Mouse (Mus musculus) embryonic facial prominence, embryonic 14.5 days (tissue): Measurements from ENCODE around the gene Prdx6b. TPM values are rescaled to one million over a fixed set of nuclear protein-coding genes. Genes with fewer than 3 reads are reported as not detected.

Experiments used
- ATAC-seq: fragments of 200-750 bp; cut with Nextera tagmentation; 2 replicates; pipeline ENCODE4 v1.8.0; 2017; ENCODE audit warnings: low read depth, moderate number of reproducible peaks, moderate TSS enrichment
- DNase-seq: peaks from one replicate; pipeline ENCODE4 v3.0.0-alpha.2; 2015; ENCODE audit warnings: low spot score
- H3K27ac ChIP-seq: fragments of 300-500 bp; sonication (generic); replicated peaks from 2 replicates; pipeline ENCODE4 v1.5.1; 2014; ENCODE audit warnings: low read depth, mild to moderate bottlenecking, low read length, moderate library complexity
- H3K27me3 ChIP-seq: fragments of 300-500 bp; sonication (generic); replicated peaks from 2 replicates; pipeline ENCODE4 v1.6.1; 2014; ENCODE audit warnings: low read length; ENCODE audit not compliant: control insufficient read depth, insufficient read depth
- H3K36me3 ChIP-seq: fragments of 300-500 bp; sonication (generic); 2 replicates; pipeline ENCODE4 v1.6.1; 2014; ENCODE audit warnings: low read length, mixed read lengths; ENCODE audit not compliant: control insufficient read depth, insufficient read depth
- H3K4me1 ChIP-seq: fragments of 300-500 bp; sonication (generic); 2 replicates; pipeline ENCODE4 v1.6.1; 2014; ENCODE audit warnings: antibody characterized with exemption, low read length; ENCODE audit not compliant: control insufficient read depth, insufficient read depth
- H3K4me2 ChIP-seq: fragments of 300-500 bp; sonication (generic); 2 replicates; pipeline ENCODE4 v1.6.1; 2014; ENCODE audit warnings: low read depth, mild to moderate bottlenecking, low read length, moderate library complexity, mixed read lengths
- H3K4me3 ChIP-seq: fragments of 300-500 bp; sonication (generic); 2 replicates; pipeline ENCODE4 v1.5.1; 2014; ENCODE audit warnings: low read depth, mild to moderate bottlenecking, low read length
- H3K9ac ChIP-seq: fragments of 300-500 bp; sonication (generic); 2 replicates; pipeline ENCODE4 v1.6.1; 2014; ENCODE audit warnings: low read depth, mild to moderate bottlenecking, low read length, moderate library complexity, mixed read lengths
- H3K9me3 ChIP-seq: fragments of 300-500 bp; sonication (generic); 2 replicates; pipeline ENCODE4 v1.6.1; 2016; ENCODE audit warnings: low read length; ENCODE audit not compliant: control insufficient read depth
- WGBS: fragments of 180-500 bp; shearing (Covaris S2); extraction: QIAGEN DNeasy Blood & Tissue Kit; methylation state at CpG from one replicate; pipeline ENCODE4 v1.1.7; 2014; 5-methylcytosine and 5-hydroxymethylcytosine counted together
- polyA plus RNA-seq: library from polyadenylated mRNA; unstranded; fragments of >200 nt; fragmentation: Nextera tagmentation; extraction: Ambion mirVana; gene quantifications from 2 replicates; pipeline ENCODE4 v1.2.1, GENCODE M21; 2014

Prdx6b gene
- polyA plus RNA-seq, 1 experiment from 2014 or later, result not detected

DNA sequence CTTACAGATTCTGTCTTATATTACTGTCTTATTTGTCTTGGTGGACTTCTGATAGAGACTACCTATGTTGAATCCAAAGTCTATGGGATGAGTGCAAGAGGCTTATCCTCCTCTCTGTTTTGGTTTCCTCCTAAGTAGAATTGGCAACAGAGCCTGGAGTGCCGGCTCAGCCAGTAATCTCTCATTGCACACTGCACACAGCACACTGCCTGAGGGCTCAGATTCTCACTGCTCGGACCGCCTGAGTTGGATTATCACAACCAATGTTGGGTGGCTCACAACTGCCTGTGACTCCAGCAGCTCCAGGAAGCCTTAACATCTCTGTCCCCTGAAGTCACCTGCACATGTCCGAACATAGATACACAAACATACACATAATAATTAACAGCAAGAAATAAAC, 19.1 kb downstream of the Prdx6b start:
- DNase-seq (no peak), ATAC-seq (no peak)
- Histone ChIP-seq H3K4me1 (peaks cover 8% of the 10 kb centered on the region; the same call in 1 of the 2 replicates), H3K27me3 (no peaks in the 10 kb centered on the region), H3K9me3 (no peaks in the 10 kb centered on the region), H3K9ac (no peak overlapping the region), H3K4me3 (no peak overlapping the region), H3K36me3 (no peaks in the 10 kb centered on the region), H3K27ac (no peak overlapping the region), H3K4me2 (no peak overlapping the region)
- 54% methylated on average over 4 of the region's 4 CpGs for WGBS

DNA sequence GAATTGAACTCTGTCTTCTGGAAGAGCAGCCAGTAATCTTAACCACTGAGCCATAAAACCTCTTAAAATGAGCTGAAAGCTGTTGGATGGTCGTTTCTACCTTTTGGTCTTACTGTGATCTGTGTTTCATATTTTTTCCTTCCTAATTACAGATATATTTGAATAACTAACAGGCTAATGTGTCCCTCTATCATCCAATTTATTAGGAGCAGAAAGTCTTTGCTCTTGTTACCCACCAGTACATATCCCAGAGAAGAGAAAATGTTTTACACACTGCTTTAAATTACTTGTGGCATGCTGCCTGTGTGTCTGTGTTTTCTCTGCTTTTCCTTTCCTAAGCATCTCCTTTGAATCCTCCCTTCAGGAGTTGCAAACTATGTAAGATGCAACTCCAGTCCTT, 21.9 kb downstream of the Prdx6b start:
- ATAC-seq, result no peak
- 56% methylated on average over 1 of the region's 1 CpGs for WGBS

DNA sequence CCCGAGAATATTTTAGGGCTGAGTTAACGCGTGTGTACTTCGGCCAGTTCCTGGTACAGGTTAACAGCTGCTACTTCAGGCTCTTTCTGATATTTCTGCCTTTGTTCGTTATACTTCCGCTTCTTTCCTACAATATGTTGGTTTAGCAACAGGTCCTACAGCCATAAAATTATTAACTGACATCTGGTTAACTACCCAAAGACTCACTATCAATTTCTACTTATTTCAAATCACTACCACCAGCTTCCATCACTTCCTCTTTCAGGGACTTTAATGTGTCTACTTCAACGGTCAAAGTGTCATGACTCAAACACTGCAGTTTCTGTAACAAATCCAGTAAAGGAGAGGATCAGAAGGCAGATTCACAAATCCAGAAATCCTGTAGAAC, 22.6 kb downstream of the Prdx6b start:
- no peaks in the 10 kb centered on the region for H3K27me3 ChIP-seq
- peaks cover 14% of the 10 kb centered on the region for H3K36me3 ChIP-seq
- H3K9ac ChIP-seq, result peak overlapping the region; percentile 94
- H3K27ac ChIP-seq, result peak overlapping the region; percentile 90
- H3K4me3 ChIP-seq, result peak overlapping the region; percentile 89
- ATAC-seq (no peak), DNase-seq (no peak)
- H3K4me1 ChIP-seq, result peaks cover 11% of the 10 kb centered on the region; the same call in 1 of the 2 replicates
- H3K4me2 ChIP-seq, result peak overlapping the region; percentile 75
- no peaks in the 10 kb centered on the region for H3K9me3 ChIP-seq
- 48% methylated on average over 7 of the region's 7 CpGs for WGBS

More for the DNA sequence above, 21.9 kb downstream of the Prdx6b start:
- H3K27me3 ChIP-seq, result no peaks in the 10 kb centered on the region
- peaks cover 10% of the 10 kb centered on the region for H3K36me3 ChIP-seq
- H3K9me3 ChIP-seq, result no peaks in the 10 kb centered on the region
- no peak overlapping the region for H3K27ac ChIP-seq
- H3K4me3 ChIP-seq, result no peak overlapping the region
- peaks cover 11% of the 10 kb centered on the region; the same call in 1 of the 2 replicates for H3K4me1 ChIP-seq
- no peak overlapping the region for H3K9ac ChIP-seq
- no peak for DNase-seq
- peak overlapping the region; percentile 5; the same call in 1 of the 2 replicates for H3K4me2 ChIP-seq

GRCm38 (mm10) chr2:80315242-80316161, 23.2 kb downstream of the Prdx6b start, which contains the start of gene Dnajc10:
Dnajc10 (plus strand) TSS chr2:80315466.
- Histone ChIP-seq H3K9me3 (no peaks in the 10 kb centered on the region), H3K4me2 (peak within 1 kb of the TSS; percentile 75), H3K4me1 (peaks cover 11% of the 10 kb centered on the region; the same call in 1 of the 2 replicates), H3K4me3 (peak within 1 kb of the TSS; percentile 89), H3K9ac (peak within 1 kb of the TSS; percentile 94), H3K36me3 (peaks cover 17% of the 10 kb centered on the region), H3K27ac (peak within 1 kb of the TSS; percentile 90), H3K27me3 (no peaks in the 10 kb centered on the region)
- peak; percentile 94 for ATAC-seq
- peak; percentile 94 for DNase-seq
- WGBS, result under 1% methylated on average over 45 of the region's 72 CpGs

DNA sequence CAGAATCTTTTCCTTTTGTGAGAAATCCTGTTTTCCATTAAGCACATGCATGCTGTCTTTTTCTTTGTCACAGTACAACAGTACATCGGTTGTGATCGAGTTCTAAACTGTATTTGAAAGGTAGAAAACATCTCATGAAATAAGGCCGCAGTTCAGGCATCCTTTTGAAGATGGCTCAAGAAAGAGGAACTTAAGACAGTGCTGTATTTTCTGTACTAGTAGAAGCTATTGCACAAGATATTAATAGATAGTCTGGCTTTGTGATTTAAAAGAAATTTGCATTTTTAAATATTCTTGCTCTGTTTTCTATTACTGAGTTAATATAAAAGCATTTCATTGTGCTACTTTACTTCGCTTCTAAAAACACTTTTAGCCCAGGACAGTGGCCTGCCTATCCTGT, 30.6 kb downstream of the Prdx6b start:
- DNase-seq, result no peak
- no peaks in the 10 kb centered on the region for H3K9me3 ChIP-seq
- H3K36me3 ChIP-seq, result peaks cover 68% of the 10 kb centered on the region

DNA sequence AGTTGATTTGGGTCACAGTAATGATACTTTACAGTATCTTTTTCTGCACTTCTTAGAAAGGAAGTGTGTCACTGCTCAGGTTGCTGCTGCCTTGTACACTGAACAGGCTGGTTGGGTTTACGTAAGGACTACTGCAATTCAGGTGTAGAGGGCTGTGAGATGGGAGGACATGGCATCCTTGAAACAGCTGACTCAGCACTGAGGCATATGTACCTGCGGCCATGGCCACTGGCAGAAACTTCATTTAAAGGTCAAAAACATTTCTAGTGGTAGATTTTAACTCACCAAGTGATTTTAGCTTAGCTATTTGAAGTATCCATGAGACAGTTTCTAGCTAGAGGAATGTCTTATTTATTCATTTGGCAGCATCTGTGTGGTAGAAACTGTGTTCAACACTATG, 33.5 kb downstream of the Prdx6b start:
- Histone ChIP-seq H3K9me3 (no peaks in the 10 kb centered on the region), H3K4me1 (no peaks in the 10 kb centered on the region), H3K36me3 (peaks cover 73% of the 10 kb centered on the region), H3K4me2 (no peak overlapping the region), H3K27me3 (no peaks in the 10 kb centered on the region), H3K9ac (no peak overlapping the region), H3K4me3 (no peak overlapping the region), H3K27ac (no peak overlapping the region)
- no peak for ATAC-seq
- no peak for DNase-seq
- WGBS, result 90% methylated on average over 2 of the region's 2 CpGs

More for the DNA sequence above, 30.6 kb downstream of the Prdx6b start:
- 94% methylated on average over 4 of the region's 4 CpGs for WGBS
- Histone ChIP-seq H3K4me2 (no peak overlapping the region), H3K4me3 (no peak overlapping the region), H3K4me1 (no peaks in the 10 kb centered on the region), H3K27me3 (no peaks in the 10 kb centered on the region), H3K27ac (no peak overlapping the region), H3K9ac (no peak overlapping the region)
- no peak for ATAC-seq

- DNase-seq (no peak), ATAC-seq (no peak)
- no peak overlapping the region for H3K4me3 ChIP-seq
- H3K9ac ChIP-seq, result no peak overlapping the region
- H3K4me2 ChIP-seq, result no peak overlapping the region
- peaks cover 69% of the 10 kb centered on the region for H3K36me3 ChIP-seq
- no peaks in the 10 kb centered on the region for H3K4me1 ChIP-seq
- no peak overlapping the region for H3K27ac ChIP-seq
- no peaks in the 10 kb centered on the region for H3K27me3 ChIP-seq
- no peaks in the 10 kb centered on the region for H3K9me3 ChIP-seq
- WGBS, result 88% methylated on average over 6 of the region's 6 CpGs
Measured at GRCm38 (mm10) chr2:80327272-80327671, 35.0 kb downstream of the Prdx6b start.

DNA sequence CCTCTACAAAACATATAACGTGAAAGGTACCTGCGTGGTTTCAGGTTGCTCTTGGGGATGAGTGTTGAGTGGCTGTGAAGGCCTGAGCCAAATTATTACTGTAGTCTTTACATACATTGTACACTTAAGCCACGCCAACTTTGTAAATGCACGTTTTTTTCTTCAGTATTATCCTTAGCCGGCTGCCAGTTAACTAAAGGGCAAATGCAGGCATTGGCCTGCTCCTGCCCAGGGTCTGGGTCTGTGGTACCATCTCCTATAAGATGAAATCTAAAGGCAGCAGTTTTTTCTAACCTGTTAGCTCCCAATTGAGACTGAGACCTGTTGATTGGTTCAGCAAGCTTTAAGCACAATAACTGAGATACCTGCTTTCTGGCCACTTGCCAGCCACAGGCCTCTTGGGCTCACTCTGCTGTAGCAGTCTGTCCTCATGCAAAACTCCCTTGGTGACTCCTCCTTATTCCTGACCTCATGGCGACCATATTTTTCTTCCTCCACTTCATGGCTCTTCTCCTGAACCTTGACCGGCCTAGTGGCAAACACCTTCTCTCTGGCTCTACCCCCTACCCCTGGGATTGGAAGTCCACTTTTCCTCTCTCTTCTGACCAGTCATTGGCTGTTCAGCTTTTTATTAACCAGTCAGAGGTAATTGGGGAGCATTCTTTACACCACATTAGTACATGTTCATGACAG, 36.8 kb downstream of the Prdx6b start:
- H3K4me1 ChIP-seq, result no peaks in the 10 kb centered on the region
- peak; percentile 12 for DNase-seq
- no peak overlapping the region for H3K27ac ChIP-seq
- peaks cover 69% of the 10 kb centered on the region for H3K36me3 ChIP-seq
- no peak overlapping the region for H3K4me2 ChIP-seq
- H3K27me3 ChIP-seq, result no peaks in the 10 kb centered on the region
- no peaks in the 10 kb centered on the region for H3K9me3 ChIP-seq
- 90% methylated on average over 7 of the region's 7 CpGs for WGBS
- H3K4me3 ChIP-seq, result no peak overlapping the region
- ATAC-seq, result no peak
- H3K9ac ChIP-seq, result no peak overlapping the region
